Mouse (Mus musculus) megakaryocyte, embryonic 14.5 days (primary cell): ENCODE measurements around the gene Oprm1. TPM values are rescaled to one million over a fixed set of nuclear protein-coding genes. Genes with fewer than 3 reads are reported as not detected.

Experiments
- H3K27me3 ChIP-seq: replicated peaks from 2 replicates; pipeline ENCODE3; 2012; ENCODE audit warnings: inconsistent platforms
- H3K36me3 ChIP-seq: replicated peaks from 2 replicates; pipeline ENCODE3; 2012; ENCODE audit warnings: low read length, inconsistent platforms, mixed read lengths
- H3K4me1 ChIP-seq: 2 replicates; pipeline ENCODE4 v1.6.1; 2012; ENCODE audit warnings: inconsistent platforms
- H3K4me3 ChIP-seq: replicated peaks from 2 replicates; pipeline ENCODE3; 2012; ENCODE audit warnings: moderate library complexity, mild to moderate bottlenecking, inconsistent platforms
- H3K9me3 ChIP-seq: 2 replicates; pipeline ENCODE4 v1.6.1; 2012; ENCODE audit warnings: inconsistent platforms
- FLI1 ChIP-seq: IDR thresholded peaks from 2 replicates; pipeline ENCODE4 v1.6.1; 2012; ENCODE audit warnings: low read length, inconsistent platforms, mixed read lengths
- GATA1 ChIP-seq: IDR thresholded peaks from 3 replicates; pipeline ENCODE4 v1.6.1; 2012; ENCODE audit warnings: mixed read lengths, low read length, inconsistent platforms, borderline replicate concordance
- polyA plus RNA-seq: library from polyadenylated mRNA; stranded (reverse); fragments of >175 nt; gene quantifications from 2 replicates; pipeline ENCODE4 v1.2.3, GENCODE M21; 2012; ENCODE audit warnings: low replicate concordance; ENCODE audit not compliant: insufficient read depth

Gene Oprm1
- polyA plus RNA-seq, 1 experiment, result not detected

GRCm38 (mm10) chr10:6926724-6927123 lies 168.4 kb downstream of the Oprm1 start:
- Histone ChIP-seq H3K36me3 (no peaks in the 10 kb centered on the region), H3K4me1 (no peaks in the 10 kb centered on the region), H3K27me3 (no peaks in the 10 kb centered on the region), H3K4me3 (no peak overlapping the region), H3K9me3 (no peaks in the 10 kb centered on the region)
- no peak for TF ChIP-seq FLI1
- TF ChIP-seq GATA1, result no peak

- no peak for TF ChIP-seq GATA1
- TF ChIP-seq FLI1, result no peak
- H3K9me3 ChIP-seq, result no peaks in the 10 kb centered on the region
- no peak overlapping the region for H3K4me3 ChIP-seq
- no peaks in the 10 kb centered on the region for H3K4me1 ChIP-seq
- no peaks in the 10 kb centered on the region for H3K27me3 ChIP-seq
- H3K36me3 ChIP-seq, result no peaks in the 10 kb centered on the region
Observed at GRCm38 (mm10) chr10:6927600-6928223, 169.4 kb downstream of the Oprm1 start.

GRCm38 (mm10) chr10:6928905-6929304 lies 170.6 kb downstream of the Oprm1 start:
- Histone ChIP-seq H3K4me3 (no peak overlapping the region), H3K27me3 (no peaks in the 10 kb centered on the region), H3K4me1 (no peaks in the 10 kb centered on the region), H3K9me3 (no peaks in the 10 kb centered on the region), H3K36me3 (no peaks in the 10 kb centered on the region)
- no peak for TF ChIP-seq GATA1
- TF ChIP-seq FLI1, result no peak

- Histone ChIP-seq H3K27me3 (no peaks in the 10 kb centered on the region), H3K36me3 (no peaks in the 10 kb centered on the region)
- TF ChIP-seq FLI1 (no peak), GATA1 (no peak)
Observed at GRCm38 (mm10) chr10:6930398-6930797, 172.1 kb downstream of the Oprm1 start.

GRCm38 (mm10) chr10:6930889-6931288 lies 172.6 kb downstream of the Oprm1 start:
- H3K4me1 ChIP-seq, result no peaks in the 10 kb centered on the region
- H3K27me3 ChIP-seq, result no peaks in the 10 kb centered on the region
- no peak overlapping the region for H3K4me3 ChIP-seq
- H3K36me3 ChIP-seq, result no peaks in the 10 kb centered on the region
- TF ChIP-seq FLI1, result no peak
- TF ChIP-seq GATA1, result no peak
- H3K9me3 ChIP-seq, result no peaks in the 10 kb centered on the region

More at GRCm38 (mm10) chr10:6930398-6930797, 172.1 kb downstream of the Oprm1 start:
- Histone ChIP-seq H3K9me3 (no peaks in the 10 kb centered on the region), H3K4me1 (no peaks in the 10 kb centered on the region), H3K4me3 (no peak overlapping the region)

GRCm38 (mm10) chr10:6934776-6935175 lies 176.5 kb downstream of the Oprm1 start:
- no peak for TF ChIP-seq GATA1
- no peak for TF ChIP-seq FLI1
- Histone ChIP-seq H3K9me3 (peaks cover 7% of the 10 kb centered on the region; the same call in 1 of the 2 replicates), H3K4me3 (no peak overlapping the region), H3K27me3 (no peaks in the 10 kb centered on the region), H3K36me3 (no peaks in the 10 kb centered on the region), H3K4me1 (no peaks in the 10 kb centered on the region)

- Histone ChIP-seq H3K9me3 (peaks cover 7% of the 10 kb centered on the region; the same call in 1 of the 2 replicates), H3K36me3 (no peaks in the 10 kb centered on the region), H3K4me3 (no peak overlapping the region), H3K4me1 (no peaks in the 10 kb centered on the region), H3K27me3 (no peaks in the 10 kb centered on the region)
- TF ChIP-seq FLI1 (no peak), GATA1 (no peak)
Observed at GRCm38 (mm10) chr10:6936671-6937425, 178.5 kb downstream of the Oprm1 start.

GRCm38 (mm10) chr10:6953115-6953514 lies 194.8 kb downstream of the Oprm1 start:
- no peaks in the 10 kb centered on the region for H3K27me3 ChIP-seq
- TF ChIP-seq FLI1 (no peak), GATA1 (no peak)

GRCm38 (mm10) chr10:6954533-6954932 lies 196.2 kb downstream of the Oprm1 start:
- H3K36me3 ChIP-seq, result no peaks in the 10 kb centered on the region
- TF ChIP-seq GATA1, result no peak
- no peak for TF ChIP-seq FLI1

More at GRCm38 (mm10) chr10:6953115-6953514, 194.8 kb downstream of the Oprm1 start:
- Histone ChIP-seq H3K9me3 (no peaks in the 10 kb centered on the region), H3K4me1 (peaks cover 8% of the 10 kb centered on the region), H3K4me3 (no peak overlapping the region), H3K36me3 (no peaks in the 10 kb centered on the region)

GRCm38 (mm10) chr10:6956357-6956756 lies 198.1 kb downstream of the Oprm1 start:
- TF ChIP-seq FLI1 (no peak), GATA1 (no peak)
- Histone ChIP-seq H3K9me3 (no peaks in the 10 kb centered on the region), H3K27me3 (no peaks in the 10 kb centered on the region), H3K36me3 (no peaks in the 10 kb centered on the region), H3K4me1 (peaks cover 8% of the 10 kb centered on the region), H3K4me3 (no peak overlapping the region)

More at GRCm38 (mm10) chr10:6954533-6954932, 196.2 kb downstream of the Oprm1 start:
- Histone ChIP-seq H3K27me3 (no peaks in the 10 kb centered on the region), H3K9me3 (no peaks in the 10 kb centered on the region), H3K4me3 (no peak overlapping the region), H3K4me1 (peaks cover 8% of the 10 kb centered on the region)
